Mouse (Mus musculus): ENCODE data around the gene Adamts13.

DNA sequence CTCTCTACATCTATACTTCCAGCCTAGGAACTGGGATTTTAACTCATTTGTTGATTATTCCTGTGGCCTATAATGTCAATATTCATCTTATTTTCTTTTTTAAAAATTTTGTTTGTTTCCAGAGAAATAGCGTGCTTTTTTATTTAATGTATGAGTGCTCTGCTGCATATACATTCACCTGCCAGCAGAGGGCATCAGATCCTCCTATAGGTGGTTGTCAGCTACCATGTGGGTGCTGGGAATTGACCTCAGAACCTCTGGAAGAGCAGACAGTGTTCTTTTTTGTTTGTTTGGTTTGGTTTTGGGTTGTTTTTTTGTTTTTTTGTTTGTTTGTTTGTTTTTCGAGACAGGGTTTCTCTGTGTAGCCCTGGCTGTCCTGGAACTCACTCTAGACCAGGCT lies 6.0 kb upstream of the Adamts13 start:
- TF ChIP-seq CTCF (IDR thresholded peaks at IDR 0.05; ENCODE audit: control insufficient read depth, insufficient read depth, low read length) (no peak), POLR2A (IDR thresholded peaks at IDR 0.05; ENCODE audit: borderline replicate concordance, control insufficient read depth, low read depth, low read length) (no peak)

All from bone marrow, adult 2 months (tissue).